Mouse (Mus musculus) heart, embryonic 15.5 days (tissue): ENCODE results near the gene Cadps. TPM values are rescaled to one million over a fixed set of nuclear protein-coding genes. Genes with fewer than 3 reads are reported as not detected.

ENCODE experiments used
- ATAC-seq: fragments of 200-750 bp; cut with Nextera tagmentation; replicated peaks from 2 replicates; pipeline ENCODE4 v1.8.0; 2017; ENCODE audit warnings: low read depth, moderate TSS enrichment; ENCODE audit not compliant: insufficient number of reproducible peaks, insufficient read depth, low FRiP score
- H3K27ac ChIP-seq: fragments of 300-500 bp; sonication (generic); 2 replicates; pipeline ENCODE4 v1.5.1; 2015; ENCODE audit warnings: mild to moderate bottlenecking, inconsistent platforms
- H3K27me3 ChIP-seq: fragments of 300-500 bp; sonication (generic); 2 replicates; pipeline ENCODE4 v1.6.1; 2015; ENCODE audit warnings: inconsistent platforms
- H3K36me3 ChIP-seq: fragments of 300-500 bp; sonication (generic); 2 replicates; pipeline ENCODE4 v1.6.1; 2015; ENCODE audit warnings: mild to moderate bottlenecking, inconsistent platforms
- H3K4me1 ChIP-seq: fragments of 300-500 bp; sonication (generic); replicated peaks from 2 replicates; pipeline ENCODE4 v1.6.1; 2015; ENCODE audit warnings: inconsistent platforms
- H3K4me2 ChIP-seq: fragments of 300-500 bp; sonication (generic); 2 replicates; pipeline ENCODE4 v1.6.1; 2015; ENCODE audit warnings: inconsistent platforms, mild to moderate bottlenecking, moderate library complexity
- H3K4me3 ChIP-seq: fragments of 300-500 bp; sonication (generic); 2 replicates; pipeline ENCODE4 v1.5.1; 2015; ENCODE audit warnings: mild to moderate bottlenecking, inconsistent platforms
- H3K9ac ChIP-seq: fragments of 300-500 bp; sonication (generic); 2 replicates; pipeline ENCODE4 v1.6.1; 2015; ENCODE audit warnings: mild to moderate bottlenecking, inconsistent platforms
- H3K9me3 ChIP-seq: fragments of 300-500 bp; sonication (generic); replicated peaks from 2 replicates; pipeline ENCODE4 v1.6.1; 2016; ENCODE audit warnings: inconsistent platforms
- WGBS: fragments of 180-500 bp; shearing (Covaris S2); methylation state at CpG from one replicate; pipeline ENCODE4 v1.1.7; 2015; ENCODE audit warnings: mixed read lengths; 5-methylcytosine and 5-hydroxymethylcytosine counted together
- polyA plus RNA-seq: library from polyadenylated mRNA; unstranded; fragments of >200 nt; fragmentation: Nextera tagmentation; extraction: Ambion mirVana; gene quantifications from 2 replicates; pipeline ENCODE4 v1.2.1, GENCODE M21; 2015

Gene Cadps
- polyA plus RNA-seq, 1 experiment from 2014 or later = 0.37 TPM

DNA sequence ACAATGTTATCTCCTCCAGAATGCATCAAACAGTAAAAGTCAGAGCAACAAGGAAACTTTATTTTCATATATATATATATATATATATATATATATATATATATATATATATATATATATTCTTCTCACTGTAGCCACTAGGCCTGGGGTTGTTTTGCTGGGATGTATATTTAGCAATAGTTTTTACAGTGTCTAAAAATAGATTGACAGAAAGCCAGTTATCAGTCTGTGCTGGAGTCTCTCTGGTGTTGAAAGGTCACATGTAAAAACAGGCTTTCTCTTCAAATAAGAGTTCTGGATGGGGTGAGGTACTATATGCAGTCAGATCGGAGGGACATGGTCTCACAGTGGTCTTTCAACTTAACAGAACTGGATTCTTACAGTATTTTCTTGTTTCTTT lies 2.7 kb downstream of the Cadps start:
- H3K27ac ChIP-seq = 0 out of 2 replicates have a peak overlapping the region, but pooled peaks have one; percentile 31
- H3K9ac ChIP-seq = no peak overlapping the region
- ATAC-seq = no peak
- no peaks in the 10 kb centered on the region for H3K9me3 ChIP-seq
- 0 out of 2 replicates have a peak overlapping the region, but pooled peaks have one; percentile 21 for H3K4me2 ChIP-seq
- peaks cover 26% of the 10 kb centered on the region for H3K27me3 ChIP-seq
- WGBS = 35% methylated on average over 1 of the region's 1 CpGs
- H3K4me3 ChIP-seq = no peak overlapping the region
- no peaks in the 10 kb centered on the region for H3K36me3 ChIP-seq
- H3K4me1 ChIP-seq = peaks cover 24% of the 10 kb centered on the region

- 85% methylated on average over 1 of the region's 1 CpGs for WGBS
- H3K27me3 ChIP-seq = peaks cover 24% of the 10 kb centered on the region
- H3K36me3 ChIP-seq = no peaks in the 10 kb centered on the region
- H3K9ac ChIP-seq = no peak overlapping the region
- peaks cover 24% of the 10 kb centered on the region for H3K4me1 ChIP-seq
- no peak overlapping the region for H3K27ac ChIP-seq
- no peak overlapping the region for H3K4me3 ChIP-seq
- ATAC-seq = no peak
- H3K9me3 ChIP-seq = no peaks in the 10 kb centered on the region
- no peak overlapping the region for H3K4me2 ChIP-seq
These were observed 4.4 kb downstream of the Cadps start for GRCm38 (mm10) chr14:12818442-12818841.

DNA sequence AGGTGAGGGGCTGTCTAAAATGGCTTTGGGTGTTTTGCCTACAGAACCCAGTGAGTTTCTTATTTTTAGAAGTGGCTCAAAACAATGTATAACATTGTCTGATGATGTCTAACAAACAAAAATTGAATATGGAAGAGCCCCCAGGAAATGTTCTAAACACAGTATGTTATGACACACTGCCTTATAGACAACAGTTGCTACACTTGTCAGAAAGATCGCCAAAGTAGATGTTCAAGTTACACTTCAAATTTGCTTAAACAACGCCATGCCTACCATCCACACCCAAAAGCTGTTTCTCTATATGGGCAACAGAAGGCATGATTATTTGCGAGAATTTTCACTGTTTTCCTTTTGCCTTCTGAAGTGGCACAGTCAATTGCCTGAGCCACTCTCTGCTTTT lies 10.8 kb downstream of the Cadps start:
- ATAC-seq = no peak
- Histone ChIP-seq H3K4me1 (no peaks in the 10 kb centered on the region), H3K9me3 (no peaks in the 10 kb centered on the region), H3K4me2 (no peak overlapping the region), H3K27ac (no peak overlapping the region), H3K4me3 (no peak overlapping the region), H3K9ac (no peak overlapping the region), H3K27me3 (no peaks in the 10 kb centered on the region), H3K36me3 (no peaks in the 10 kb centered on the region)
- 84% methylated on average over 3 of the region's 3 CpGs for WGBS

GRCm38 (mm10) chr14:12802995-12803394 lies 19.9 kb downstream of the Cadps start:
- Histone ChIP-seq H3K4me2 (no peak overlapping the region), H3K36me3 (no peaks in the 10 kb centered on the region), H3K9ac (no peak overlapping the region), H3K9me3 (no peaks in the 10 kb centered on the region), H3K4me3 (no peak overlapping the region), H3K4me1 (no peaks in the 10 kb centered on the region; the same call in 1 of the 2 replicates), H3K27ac (no peak overlapping the region), H3K27me3 (no peaks in the 10 kb centered on the region)
- WGBS = 26% methylated on average over 1 of the region's 1 CpGs
- ATAC-seq = peak; percentile 78

DNA sequence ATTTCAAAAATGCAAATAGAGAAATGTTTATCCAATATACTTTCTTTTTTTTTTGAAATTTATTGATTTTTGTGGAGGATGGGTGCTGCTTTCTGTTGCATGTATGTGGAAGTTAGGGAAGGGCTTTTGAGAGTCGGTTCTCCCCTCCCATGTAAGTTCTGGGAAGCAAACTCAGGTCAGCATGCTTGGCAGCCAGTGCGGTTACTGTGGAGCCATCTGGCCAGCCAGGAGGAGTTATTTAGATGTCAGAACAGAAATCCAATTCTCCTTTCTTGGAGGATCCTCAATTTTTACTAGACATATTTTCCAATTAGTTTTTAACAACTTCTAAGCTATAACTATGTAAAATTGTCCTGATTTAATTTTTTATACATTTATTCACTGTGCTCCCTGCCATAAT lies 21.8 kb downstream of the Cadps start:
- Histone ChIP-seq H3K4me2 (no peak overlapping the region), H3K27ac (no peak overlapping the region), H3K4me3 (no peak overlapping the region), H3K36me3 (no peaks in the 10 kb centered on the region), H3K27me3 (no peaks in the 10 kb centered on the region), H3K4me1 (no peaks in the 10 kb centered on the region; the same call in 1 of the 2 replicates), H3K9ac (no peak overlapping the region), H3K9me3 (no peaks in the 10 kb centered on the region)
- 76% methylated on average over 2 of the region's 2 CpGs for WGBS
- no peak for ATAC-seq

DNA sequence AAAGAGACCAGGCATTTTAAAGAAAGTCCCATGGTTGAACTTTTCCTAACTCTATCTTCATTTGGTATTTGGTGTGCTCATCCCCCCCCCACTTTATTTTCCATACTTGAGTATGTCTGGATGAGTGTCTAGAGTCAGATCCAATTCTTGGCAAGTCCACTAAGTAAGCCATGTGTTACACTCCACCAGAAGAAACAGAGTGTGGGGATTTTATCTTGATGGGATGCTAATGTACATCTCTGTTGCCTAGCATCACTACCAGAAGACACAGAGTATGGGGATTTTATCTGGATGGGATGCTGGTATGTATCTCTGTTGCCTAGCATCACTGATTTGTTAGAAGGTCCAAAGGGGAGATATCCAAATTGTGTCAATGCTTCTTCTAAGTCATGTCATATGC lies 24.0 kb downstream of the Cadps start:
- Histone ChIP-seq H3K4me3 (no peak overlapping the region), H3K27me3 (no peaks in the 10 kb centered on the region)
- ATAC-seq = no peak

GRCm38 (mm10) chr14:12784296-12784695 lies 38.6 kb downstream of the Cadps start:
- Histone ChIP-seq H3K4me2 (no peak overlapping the region), H3K27ac (no peak overlapping the region), H3K9me3 (no peaks in the 10 kb centered on the region), H3K27me3 (no peaks in the 10 kb centered on the region), H3K4me3 (no peak overlapping the region), H3K9ac (no peak overlapping the region), H3K4me1 (no peaks in the 10 kb centered on the region), H3K36me3 (no peaks in the 10 kb centered on the region)
- ATAC-seq = no peak
- 56% methylated on average over 1 of the region's 1 CpGs for WGBS

More for the DNA sequence above, 24.0 kb downstream of the Cadps start:
- Histone ChIP-seq H3K9me3 (no peaks in the 10 kb centered on the region), H3K4me1 (no peaks in the 10 kb centered on the region; the same call in 1 of the 2 replicates), H3K27ac (no peak overlapping the region), H3K36me3 (no peaks in the 10 kb centered on the region), H3K4me2 (no peak overlapping the region), H3K9ac (no peak overlapping the region)

DNA sequence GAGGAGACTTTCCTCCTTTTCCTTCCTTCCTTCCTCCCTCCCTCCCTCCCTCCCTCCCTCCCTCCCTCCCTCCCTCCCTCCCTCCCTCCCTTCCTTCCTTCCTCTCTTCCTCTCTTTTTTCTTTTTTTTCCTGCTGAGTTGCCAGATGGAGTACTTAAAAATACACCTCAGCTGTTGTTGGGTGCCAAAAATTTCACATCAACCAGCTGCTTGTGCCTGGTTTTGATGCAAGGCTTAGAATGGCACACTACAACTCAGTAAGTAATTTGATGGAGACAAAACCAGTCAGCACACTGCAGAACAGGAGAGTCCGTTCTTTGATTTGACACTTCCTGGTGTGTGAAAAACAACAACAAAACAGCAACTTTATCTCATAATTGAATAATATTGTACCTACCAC lies 42.9 kb downstream of the Cadps start:
- Histone ChIP-seq H3K4me1 (no peaks in the 10 kb centered on the region), H3K27me3 (no peaks in the 10 kb centered on the region), H3K9ac (no peak overlapping the region), H3K4me2 (no peak overlapping the region), H3K27ac (no peak overlapping the region), H3K4me3 (no peak overlapping the region), H3K36me3 (no peaks in the 10 kb centered on the region), H3K9me3 (no peaks in the 10 kb centered on the region)
- no peak for ATAC-seq
- 85% methylated on average over 1 of the region's 1 CpGs for WGBS

GRCm38 (mm10) chr14:12777990-12778389 lies 44.9 kb downstream of the Cadps start:
- no peak overlapping the region for H3K9ac ChIP-seq
- H3K27me3 ChIP-seq = no peaks in the 10 kb centered on the region
- H3K4me3 ChIP-seq = no peak overlapping the region
- ATAC-seq = no peak
- H3K36me3 ChIP-seq = no peaks in the 10 kb centered on the region
- H3K4me1 ChIP-seq = no peaks in the 10 kb centered on the region
- no peak overlapping the region for H3K27ac ChIP-seq
- 71% methylated on average over 4 of the region's 4 CpGs for WGBS
- no peaks in the 10 kb centered on the region for H3K9me3 ChIP-seq
- no peak overlapping the region for H3K4me2 ChIP-seq

- H3K4me1 ChIP-seq = no peaks in the 10 kb centered on the region
- no peak for ATAC-seq
- WGBS = 83% methylated on average over 1 of the region's 1 CpGs
- no peak overlapping the region for H3K27ac ChIP-seq
- H3K27me3 ChIP-seq = no peaks in the 10 kb centered on the region
- H3K36me3 ChIP-seq = no peaks in the 10 kb centered on the region
- H3K4me2 ChIP-seq = no peak overlapping the region
- H3K4me3 ChIP-seq = no peak overlapping the region
- no peaks in the 10 kb centered on the region for H3K9me3 ChIP-seq
- H3K9ac ChIP-seq = no peak overlapping the region
These were observed 54.0 kb downstream of the Cadps start for GRCm38 (mm10) chr14:12768870-12769269.

DNA sequence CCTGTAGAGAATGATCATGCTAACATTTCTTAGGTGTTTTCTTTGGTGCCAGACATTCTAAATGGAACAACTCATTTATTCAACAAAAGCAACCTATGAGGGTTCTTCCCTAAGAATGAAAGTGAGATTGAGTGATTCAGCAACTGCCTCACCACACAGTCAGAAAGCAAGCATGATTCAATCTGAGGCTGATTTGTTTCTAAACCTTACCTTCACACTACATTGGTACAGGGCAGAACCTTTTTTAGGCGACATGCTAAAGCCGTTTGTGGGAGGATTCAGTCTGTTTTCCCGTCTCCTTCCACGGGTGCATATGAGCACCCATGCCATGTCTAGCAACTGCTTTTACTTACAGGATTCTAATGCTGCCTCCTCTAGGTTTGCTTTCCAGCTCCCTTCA lies 69.6 kb downstream of the Cadps start:
- ATAC-seq = no peak
- H3K9me3 ChIP-seq = no peaks in the 10 kb centered on the region
- H3K36me3 ChIP-seq = no peaks in the 10 kb centered on the region
- 78% methylated on average over 4 of the region's 4 CpGs for WGBS
- no peak overlapping the region for H3K27ac ChIP-seq
- H3K4me2 ChIP-seq = no peak overlapping the region
- H3K4me1 ChIP-seq = no peaks in the 10 kb centered on the region
- H3K4me3 ChIP-seq = no peak overlapping the region
- H3K27me3 ChIP-seq = no peaks in the 10 kb centered on the region
- H3K9ac ChIP-seq = no peak overlapping the region

DNA sequence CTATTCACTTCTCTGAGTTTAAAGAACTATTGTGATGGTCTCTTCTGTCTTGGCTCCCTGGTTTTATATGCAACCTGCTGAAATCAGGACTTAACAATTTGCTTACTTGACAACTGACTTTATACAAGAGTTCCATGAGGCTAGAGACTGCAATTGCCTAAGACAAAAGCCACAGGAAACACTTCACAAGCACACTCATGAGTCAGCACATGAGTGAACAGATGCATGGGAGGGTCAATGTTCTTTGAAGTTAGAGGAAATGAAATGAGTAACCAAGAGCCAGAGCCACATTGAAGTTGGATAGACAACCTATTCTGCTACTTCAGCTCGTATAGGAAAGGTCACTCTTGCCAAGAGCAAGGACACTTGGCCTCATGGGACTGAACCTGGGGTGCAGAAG lies 71.1 kb downstream of the Cadps start:
- no peak for ATAC-seq
- H3K36me3 ChIP-seq = no peaks in the 10 kb centered on the region
- H3K9me3 ChIP-seq = no peaks in the 10 kb centered on the region
- 53% methylated on average over 1 of the region's 1 CpGs for WGBS
- no peak overlapping the region for H3K4me3 ChIP-seq
- H3K9ac ChIP-seq = no peak overlapping the region
- H3K27me3 ChIP-seq = no peaks in the 10 kb centered on the region
- H3K4me2 ChIP-seq = no peak overlapping the region
- H3K27ac ChIP-seq = no peak overlapping the region
- H3K4me1 ChIP-seq = no peaks in the 10 kb centered on the region
